Mouse (Mus musculus): Measurements from ENCODE around the gene Zdhhc11. TPM values are rescaled to one million over a fixed set of nuclear protein-coding genes. Genes with fewer than 3 reads are reported as not detected.

Zdhhc11 gene
- polyA plus RNA-seq, 1 experiment: not detected

- no peak for TF ChIP-seq CTCF (IDR thresholded peaks at IDR 0.05; ENCODE audit: extremely low read depth, insufficient read depth, insufficient read length, insufficient replicate concordance)
- TF ChIP-seq POLR2A (IDR thresholded peaks at IDR 0.05; ENCODE audit: low read depth, low read length): no peak
- no peaks in the 10 kb centered on the region for H3K36me3 ChIP-seq (ENCODE audit: control insufficient read depth, insufficient read depth, low read length)
- WGBS: 86% methylated on average over 7 of the region's 7 CpGs
- no peak overlapping the region for H3K27ac ChIP-seq (ENCODE audit: insufficient read depth, low read length)
- no peak overlapping the region for H3K4me3 ChIP-seq (ENCODE audit: extremely low read depth, insufficient read depth, insufficient read length)
- no peak for DNase-seq (ENCODE audit: low read depth in 1 of 2, low spot score in 2 of 2)
- peaks cover 1% of the 10 kb centered on the region; the same call in 1 of the 2 replicates for H3K4me1 ChIP-seq (ENCODE audit: control insufficient read depth, insufficient read depth, insufficient read length)
- H3K27me3 ChIP-seq (ENCODE audit: control insufficient read depth, insufficient read depth, low read length): no peaks in the 10 kb centered on the region
Measured at GRCm38 (mm10) chr13:74030691-74031090, 67.0 kb downstream of the Zdhhc11 start.

DNA sequence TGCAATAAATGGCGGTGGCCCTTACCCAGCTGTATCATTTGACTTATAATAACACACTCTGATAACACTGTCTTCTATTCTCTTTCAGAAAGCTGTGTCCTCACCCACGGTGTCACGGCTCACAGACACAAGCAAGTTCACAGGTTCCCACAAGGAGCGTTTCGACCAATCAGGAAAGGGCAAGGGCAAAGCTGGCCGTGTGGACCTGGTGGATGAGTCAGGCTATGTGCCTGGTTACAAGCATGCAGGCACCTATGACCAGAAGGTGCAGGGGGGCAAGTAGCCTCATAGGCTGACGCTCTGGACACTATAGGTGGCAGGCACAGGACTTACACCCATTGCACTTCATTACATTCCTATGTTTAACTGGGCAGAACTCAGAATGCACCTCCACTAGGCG is 67.5 kb downstream of the Zdhhc11 start:
- DNase-seq (ENCODE audit: low read depth in 1 of 2, low spot score in 2 of 2): no peak
- WGBS: 93% methylated on average over 8 of the region's 8 CpGs
- Histone ChIP-seq H3K27ac (ENCODE audit: insufficient read depth, low read length) (no peak overlapping the region), H3K27me3 (ENCODE audit: control insufficient read depth, insufficient read depth, low read length) (no peaks in the 10 kb centered on the region), H3K4me1 (ENCODE audit: control insufficient read depth, insufficient read depth, insufficient read length) (no peaks in the 10 kb centered on the region), H3K36me3 (ENCODE audit: control insufficient read depth, insufficient read depth, low read length) (no peaks in the 10 kb centered on the region), H3K4me3 (ENCODE audit: extremely low read depth, insufficient read depth, insufficient read length) (no peak overlapping the region)
- TF ChIP-seq CTCF (IDR thresholded peaks at IDR 0.05; ENCODE audit: extremely low read depth, insufficient read depth, insufficient read length, insufficient replicate concordance) (no peak), POLR2A (IDR thresholded peaks at IDR 0.05; ENCODE audit: low read depth, low read length) (no peak)

DNA sequence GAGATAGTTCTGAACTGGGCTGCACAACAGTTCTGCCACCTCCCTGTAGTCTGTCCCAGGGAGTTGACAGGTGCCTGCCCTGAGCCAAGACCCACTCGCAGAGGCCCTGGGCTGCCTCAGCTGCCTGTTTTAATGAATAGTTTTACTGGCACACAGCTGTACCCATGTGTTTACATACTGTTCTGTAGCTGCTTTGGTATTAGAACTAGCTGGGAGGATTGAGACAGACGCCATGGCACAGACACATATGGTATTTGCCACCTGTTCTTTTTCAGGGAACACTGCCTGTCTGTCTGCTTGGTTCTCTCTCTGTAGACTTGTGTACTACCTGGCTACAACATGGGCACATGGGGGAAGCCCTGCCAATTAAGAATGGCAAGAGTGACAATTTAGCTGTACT is 71.1 kb downstream of the Zdhhc11 start:
- DNase-seq (ENCODE audit: low read depth in 1 of 2, low spot score in 2 of 2): no peak
- Histone ChIP-seq H3K36me3 (ENCODE audit: control insufficient read depth, insufficient read depth, low read length) (no peaks in the 10 kb centered on the region; the same call in 1 of the 2 replicates), H3K4me1 (ENCODE audit: control insufficient read depth, insufficient read depth, insufficient read length) (no peaks in the 10 kb centered on the region), H3K4me3 (ENCODE audit: extremely low read depth, insufficient read depth, insufficient read length) (no peak overlapping the region), H3K27ac (ENCODE audit: insufficient read depth, low read length) (no peak overlapping the region), H3K27me3 (ENCODE audit: control insufficient read depth, insufficient read depth, low read length) (no peaks in the 10 kb centered on the region)
- 87% methylated on average over 2 of the region's 2 CpGs for WGBS
- TF ChIP-seq CTCF (IDR thresholded peaks at IDR 0.05; ENCODE audit: extremely low read depth, insufficient read depth, insufficient read length, insufficient replicate concordance): no peak
- no peak for TF ChIP-seq POLR2A (IDR thresholded peaks at IDR 0.05; ENCODE audit: low read depth, low read length)

DNA sequence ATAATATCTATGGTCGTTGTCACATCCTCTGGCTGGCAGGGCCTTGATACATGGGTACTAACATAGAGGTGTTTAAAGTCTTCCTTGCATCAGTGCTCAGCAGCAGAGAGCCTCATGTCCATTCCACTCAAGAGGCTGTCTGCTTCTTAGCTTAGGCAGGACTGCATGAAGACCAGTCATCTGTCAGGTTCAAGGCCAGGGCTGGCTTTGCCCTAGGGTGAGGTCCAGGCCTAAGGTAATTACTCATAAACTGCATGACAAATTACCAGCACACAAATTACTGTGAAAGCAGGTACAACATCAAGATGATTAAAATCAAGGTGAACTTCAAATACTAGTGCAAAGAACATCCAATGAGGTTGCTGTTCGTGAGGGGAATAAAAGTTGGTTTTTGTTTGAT is 72.1 kb downstream of the Zdhhc11 start:
- TF ChIP-seq CTCF (IDR thresholded peaks at IDR 0.05; ENCODE audit: extremely low read depth, insufficient read depth, insufficient read length, insufficient replicate concordance) (no peak), POLR2A (IDR thresholded peaks at IDR 0.05; ENCODE audit: low read depth, low read length) (no peak)
- no peak overlapping the region for H3K27ac ChIP-seq (ENCODE audit: insufficient read depth, low read length)
- H3K4me1 ChIP-seq (ENCODE audit: control insufficient read depth, insufficient read depth, insufficient read length): no peaks in the 10 kb centered on the region
- H3K27me3 ChIP-seq (ENCODE audit: control insufficient read depth, insufficient read depth, low read length): no peaks in the 10 kb centered on the region
- peaks cover 5% of the 10 kb centered on the region for H3K36me3 ChIP-seq (ENCODE audit: control insufficient read depth, insufficient read depth, low read length)
- WGBS: 94% methylated on average over 2 of the region's 2 CpGs
- no peak overlapping the region for H3K4me3 ChIP-seq (ENCODE audit: extremely low read depth, insufficient read depth, insufficient read length)
- no peak for DNase-seq (ENCODE audit: low read depth in 1 of 2, low spot score in 2 of 2)

- Histone ChIP-seq H3K4me1 (ENCODE audit: control insufficient read depth, insufficient read depth, insufficient read length) (no peaks in the 10 kb centered on the region), H3K27ac (ENCODE audit: insufficient read depth, low read length) (no peak overlapping the region), H3K36me3 (ENCODE audit: control insufficient read depth, insufficient read depth, low read length) (peaks cover 8% of the 10 kb centered on the region), H3K27me3 (ENCODE audit: control insufficient read depth, insufficient read depth, low read length) (no peaks in the 10 kb centered on the region), H3K4me3 (ENCODE audit: extremely low read depth, insufficient read depth, insufficient read length) (no peak overlapping the region)
- TF ChIP-seq POLR2A (IDR thresholded peaks at IDR 0.05; ENCODE audit: low read depth, low read length): no peak
- TF ChIP-seq CTCF (IDR thresholded peaks at IDR 0.05; ENCODE audit: extremely low read depth, insufficient read depth, insufficient read length, insufficient replicate concordance): no peak
- 81% methylated on average over 3 of the region's 3 CpGs for WGBS
- DNase-seq (ENCODE audit: low read depth in 1 of 2, low spot score in 2 of 2): no peak
Measured at GRCm38 (mm10) chr13:74039926-74040325, 76.3 kb downstream of the Zdhhc11 start.

Other genes with a start within 250 kb of the Zdhhc11 start
- gene Slc12a7, start 230.8 kb upstream of the Zdhhc11 start, polyA plus RNA-seq (2012; rRNA removed): 56.2 and 60.2 TPM in 2 replicates
- gene Nkd2, start 116.2 kb upstream of the Zdhhc11 start, polyA plus RNA-seq (2012; rRNA removed): 2.2 and 3.7 TPM in 2 replicates
- gene Trip13, start 26.1 kb upstream of the Zdhhc11 start, polyA plus RNA-seq (2012; rRNA removed): 0.49 and 0.62 TPM in 2 replicates
- gene Brd9, start 26.0 kb upstream of the Zdhhc11 start, polyA plus RNA-seq (2012; rRNA removed): 26.6 and 27.8 TPM in 2 replicates
- 1.4 and 2.2 TPM in 2 replicates for gene Tppp, start 45.6 kb downstream of the Zdhhc11 start, polyA plus RNA-seq (2012; rRNA removed)
- 2.4 and 3.7 TPM in 2 replicates for gene Cep72, start 98.4 kb downstream of the Zdhhc11 start, polyA plus RNA-seq (2012; rRNA removed)
- gene Slc9a3, start 157.6 kb downstream of the Zdhhc11 start, polyA plus RNA-seq (2012; rRNA removed): 0.01 TPM in 1 of 2 replicates, not detected in the other
- gene Exoc3, start 244.9 kb downstream of the Zdhhc11 start, polyA plus RNA-seq (2012; rRNA removed): 21.0 and 21.6 TPM in 2 replicates